Mouse (Mus musculus) MEL (cell line): ENCODE data around the gene Ncs1. TPM values are rescaled to one million over a fixed set of nuclear protein-coding genes. Genes with fewer than 3 reads are reported as not detected.

Experiments
- DNase-seq: peaks from one replicate; pipeline ENCODE4 v3.0.0; 2011; ENCODE audit warnings: low read depth, low spot score
- H3K27ac ChIP-seq: 2 replicates; pipeline ENCODE4 v1.5.1; 2012; ENCODE audit warnings: low read depth, mild to moderate bottlenecking, control low read depth, low read length, moderate library complexity; ENCODE audit not compliant: control insufficient read depth
- H3K27me3 ChIP-seq, 2 experiments: fragments of 150-350 bp in 1 of 2; sonication (generic) in 1 of 2; 2 replicates each; pipeline ENCODE4 v1.6.1; 2012; ENCODE audit warnings: low read length in 2 of 2, mild to moderate bottlenecking in 2 of 2, improper control_type of control experiment in 1 of 2, moderate library complexity in 1 of 2; ENCODE audit not compliant: insufficient read depth in 2 of 2, control insufficient read depth in 1 of 2
- H3K36me3 ChIP-seq, 2 experiments: 2 replicates each; pipeline ENCODE4 v1.6.1; 2012 to 2014; ENCODE audit warnings: low read length in 2 of 2, improper control_type of control experiment in 1 of 2, inconsistent platforms in 1 of 2, mild to moderate bottlenecking in 1 of 2; ENCODE audit not compliant: insufficient read depth in 2 of 2, control insufficient read depth in 1 of 2
- H3K4me1 ChIP-seq, 2 experiments: fragments of 150-350 bp in 1 of 2; sonication (generic) in 1 of 2; 2 replicates each; pipeline ENCODE4 v1.6.1; 2012; ENCODE audit warnings: low read length in 2 of 2, improper control_type of control experiment in 1 of 2, mild to moderate bottlenecking in 1 of 2; ENCODE audit not compliant: insufficient read depth in 2 of 2, control insufficient read depth in 1 of 2
- H3K4me3 ChIP-seq, 2 experiments: fragments of 150-350 bp in 1 of 2; sonication (generic) in 1 of 2; 2 replicates each; pipeline ENCODE4 v1.5.1; 2012; ENCODE audit warnings: low read depth in 2 of 2, low read length in 2 of 2, mild to moderate bottlenecking in 2 of 2, moderate library complexity in 2 of 2, control low read depth in 1 of 2, improper control_type of control experiment in 1 of 2; ENCODE audit not compliant: control insufficient read depth in 1 of 2, insufficient read depth in 1 of 2
- H3K79me2 ChIP-seq: 2 replicates; pipeline ENCODE4 v1.6.1; 2012; ENCODE audit warnings: mild to moderate bottlenecking, low read length, moderate library complexity; ENCODE audit not compliant: control insufficient read depth, poor library complexity, insufficient read depth
- H3K9ac ChIP-seq: 2 replicates; pipeline ENCODE4 v1.6.1; 2012; ENCODE audit warnings: low read depth, mild to moderate bottlenecking, control low read depth, low read length, moderate library complexity; ENCODE audit not compliant: control insufficient read depth, poor library complexity, severe bottlenecking
- H3K9me3 ChIP-seq: fragments of 150-350 bp; sonication (generic); replicated peaks from 2 replicates; pipeline ENCODE4 v1.6.1; 2012; ENCODE audit warnings: mild to moderate bottlenecking, low read length, improper control_type of control experiment, moderate library complexity; ENCODE audit not compliant: insufficient read depth
- BHLHE40 ChIP-seq: IDR thresholded peaks from 2 replicates; pipeline ENCODE4 v1.6.1; 2012; ENCODE audit warnings: low read depth, mild to moderate bottlenecking, inconsistent platforms, low read length, improper control_type of control experiment, borderline replicate concordance
- CHD1 ChIP-seq: IDR thresholded peaks from 2 replicates; pipeline ENCODE4 v1.6.1; 2012; ENCODE audit warnings: low read depth, mild to moderate bottlenecking, inconsistent platforms, low read length, improper control_type of control experiment
- CHD2 ChIP-seq: IDR thresholded peaks from 2 replicates; pipeline ENCODE4 v1.6.1; 2011; ENCODE audit warnings: low read length, improper control_type of control experiment
- CTCF ChIP-seq, 3 experiments: IDR thresholded peaks in 2 of 3; conservative IDR thresholded peaks in 1 of 3; 2 replicates each; pipeline ENCODE4 v1.5.1; 2011 to 2012; ENCODE audit warnings: low read length in 3 of 3, low read depth in 2 of 3, mild to moderate bottlenecking in 2 of 3, improper control_type of control experiment in 1 of 3, inconsistent platforms in 1 of 3, mixed read lengths in 1 of 3, moderate library complexity in 1 of 3; ENCODE audit not compliant: control insufficient read depth in 1 of 3, insufficient read depth in 1 of 3, poor library complexity in 1 of 3, severe bottlenecking in 1 of 3
- EP300 ChIP-seq, 2 experiments: IDR thresholded peaks; 2 replicates each; pipeline ENCODE4 v1.6.1; 2011; ENCODE audit warnings: improper control_type of control experiment in 2 of 2, low read length in 2 of 2, low read depth in 1 of 2, mild to moderate bottlenecking in 1 of 2
- ETS1 ChIP-seq: IDR thresholded peaks from 2 replicates; pipeline ENCODE4 v1.6.1; 2012; ENCODE audit warnings: low read depth, mild to moderate bottlenecking, inconsistent platforms, low read length, improper control_type of control experiment, moderate library complexity
- GABPA ChIP-seq: IDR thresholded peaks from 2 replicates; pipeline ENCODE4 v1.6.1; 2012; ENCODE audit warnings: low read depth, mild to moderate bottlenecking, inconsistent platforms, low read length, improper control_type of control experiment, moderate library complexity
- HCFC1 ChIP-seq: IDR thresholded peaks from 2 replicates; pipeline ENCODE4 v1.6.1; 2012; ENCODE audit warnings: low read depth, mild to moderate bottlenecking, inconsistent platforms, low read length, improper control_type of control experiment, moderate library complexity
- KAT2A ChIP-seq: conservative IDR thresholded peaks from 2 replicates; pipeline ENCODE4 v1.6.1; 2012; ENCODE audit warnings: low read depth, low read length, improper control_type of control experiment, inconsistent platforms
- MAFK ChIP-seq: IDR thresholded peaks from 2 replicates; pipeline ENCODE4 v1.6.1; 2011; ENCODE audit warnings: low read depth, mild to moderate bottlenecking, low read length, improper control_type of control experiment, borderline replicate concordance
- MAX ChIP-seq: IDR thresholded peaks from 2 replicates; pipeline ENCODE4 v1.6.1; 2011; ENCODE audit warnings: low read length, improper control_type of control experiment
- MAZ ChIP-seq: IDR thresholded peaks from 2 replicates; pipeline ENCODE4 v1.6.1; 2012; ENCODE audit warnings: low read depth, mild to moderate bottlenecking, inconsistent platforms, low read length, improper control_type of control experiment
- MEF2A ChIP-seq: IDR thresholded peaks from 2 replicates; pipeline ENCODE4 v1.6.1; 2014; ENCODE audit warnings: low read depth, mild to moderate bottlenecking, inconsistent platforms, low read length, improper control_type of control experiment; ENCODE audit not compliant: poor library complexity, insufficient replicate concordance, severe bottlenecking; ENCODE audit errors: extremely low read depth
- MXI1 ChIP-seq: IDR thresholded peaks from 2 replicates; pipeline ENCODE4 v1.6.1; 2011; ENCODE audit warnings: mild to moderate bottlenecking, low read depth, low read length, improper control_type of control experiment
- MYB ChIP-seq: IDR thresholded peaks from 2 replicates; pipeline ENCODE4 v1.6.1; 2011; ENCODE audit warnings: mild to moderate bottlenecking, low read depth, low read length, improper control_type of control experiment
- MYC ChIP-seq: IDR thresholded peaks from 2 replicates; pipeline ENCODE4 v1.6.1; 2011; ENCODE audit warnings: low read depth, mild to moderate bottlenecking, low read length, improper control_type of control experiment, moderate library complexity
- NELFE ChIP-seq: IDR thresholded peaks from 2 replicates; pipeline ENCODE4 v1.6.1; 2011; ENCODE audit warnings: low read depth, low read length, improper control_type of control experiment
- NRF1 ChIP-seq: IDR thresholded peaks from 2 replicates; pipeline ENCODE4 v1.6.1; 2014; ENCODE audit warnings: low read depth, mild to moderate bottlenecking, inconsistent platforms, low read length, improper control_type of control experiment, moderate library complexity; ENCODE audit not compliant: poor library complexity, insufficient read depth, severe bottlenecking
- POLR2A ChIP-seq, 2 experiments: IDR thresholded peaks; 2 replicates each; pipeline ENCODE4 v1.6.1; 2011 to 2012; ENCODE audit warnings: low read length in 2 of 2, mild to moderate bottlenecking in 2 of 2, control low read depth in 1 of 2, improper control_type of control experiment in 1 of 2, low read depth in 1 of 2, moderate library complexity in 1 of 2; ENCODE audit not compliant: control insufficient read depth in 1 of 2, insufficient read depth in 1 of 2, poor library complexity in 1 of 2
- RAD21 ChIP-seq: IDR thresholded peaks from 2 replicates; pipeline ENCODE4 v1.6.1; 2011; ENCODE audit warnings: mild to moderate bottlenecking, low read depth, low read length, improper control_type of control experiment
- RCOR1 ChIP-seq: IDR thresholded peaks from 2 replicates; pipeline ENCODE4 v1.6.1; 2012; ENCODE audit warnings: low read depth, mild to moderate bottlenecking, inconsistent platforms, low read length, improper control_type of control experiment
- UBTF ChIP-seq: IDR thresholded peaks from 2 replicates; pipeline ENCODE4 v1.6.1; 2012; ENCODE audit warnings: low read depth, mild to moderate bottlenecking, inconsistent platforms, low read length, improper control_type of control experiment, moderate library complexity, borderline replicate concordance; ENCODE audit not compliant: insufficient read depth
- USF2 ChIP-seq, 2 experiments: IDR thresholded peaks; 2 replicates each; pipeline ENCODE4 v1.6.1; 2011 to 2012; ENCODE audit warnings: improper control_type of control experiment in 2 of 2, low read length in 2 of 2, borderline replicate concordance in 1 of 2, inconsistent platforms in 1 of 2, low read depth in 1 of 2, mild to moderate bottlenecking in 1 of 2; ENCODE audit not compliant: insufficient read depth in 1 of 2
- ZNF384 ChIP-seq: IDR thresholded peaks from 2 replicates; pipeline ENCODE4 v1.6.1; 2012; ENCODE audit warnings: low read depth, mild to moderate bottlenecking, inconsistent platforms, low read length, improper control_type of control experiment
- polyA plus RNA-seq, 2 experiments: library from polyadenylated mRNA; stranded (reverse) in 1 of 2; unstranded in 1 of 2; fragments of >175 nt in 1 of 2; fragments of >200 nt in 1 of 2; gene quantifications; 2 replicates each; pipeline versions ENCODE4 v1.2.1 to v1.2.4; 2012; ENCODE audit warnings: low replicate concordance in 2 of 2, low read depth in 1 of 2; ENCODE audit not compliant: insufficient read length in 2 of 2, insufficient read depth in 1 of 2, missing spikeins in 1 of 2
- total RNA-seq: library from RNA; depleted of rRNA; stranded (reverse); fragments of 300-350 nt; gene quantifications from 2 replicates; pipeline ENCODE4 v1.2.3, GENCODE M21; 2012

Gene Ncs1
- total and polyA plus RNA-seq, 3 experiments = 14.5 to 17.6 TPM; not detected in 1

- Histone ChIP-seq H3K27ac (no peak overlapping the region), H3K79me2 (no peaks in the 10 kb centered on the region), H3K36me3 (no peaks in the 10 kb centered on the region), H3K9me3 (no peaks in the 10 kb centered on the region), H3K4me1 (no peaks in the 10 kb centered on the region), H3K4me3 (no peak overlapping the region), H3K9ac (no peak overlapping the region), H3K27me3 (peaks cover 11 to 13% of the 10 kb centered on the region in 2 experiments)
- TF ChIP-seq RCOR1 (no peak), POLR2A (IDR thresholded peaks at IDR 0.05; ENCODE audit: control insufficient read depth in 1 of 2, insufficient read depth in 1 of 2, low read depth in 1 of 2, low read length in 2 of 2, poor library complexity in 1 of 2) (no peak), UBTF (no peak)
- no peak for DNase-seq
These were observed 73.6 kb downstream of the Ncs1 start for GRCm38 (mm10) chr2:31319200-31319599.

GRCm38 (mm10) chr2:31327186-31327585, 81.6 kb downstream of the Ncs1 start:
- H3K79me2 ChIP-seq = no peaks in the 10 kb centered on the region
- no peak for DNase-seq
- TF ChIP-seq MAX (no peak), KAT2A (no peak), EP300 (IDR thresholded peaks at IDR 0.05; ENCODE audit: low read depth in 1 of 2, low read length in 2 of 2) (no peak), MXI1 (no peak), NRF1 (no peak), BHLHE40 (no peak), NELFE (no peak), GABPA (no peak), CHD2 (no peak), ZNF384 (no peak), CHD1 (no peak), MAZ (no peak)
- no peak overlapping the region for H3K4me3 ChIP-seq
- H3K9ac ChIP-seq = no peak overlapping the region
- peaks cover 2 to 13% of the 10 kb centered on the region in 2 experiments; a peak in 2 of 4 replicates for H3K27me3 ChIP-seq
- no peaks in the 10 kb centered on the region for H3K36me3 ChIP-seq
- H3K27ac ChIP-seq = no peak overlapping the region
- H3K4me1 ChIP-seq = no peaks in the 10 kb centered on the region
- no peaks in the 10 kb centered on the region for H3K9me3 ChIP-seq

GRCm38 (mm10) chr2:31337706-31338330, 92.2 kb downstream of the Ncs1 start:
- Histone ChIP-seq H3K27ac (no peak overlapping the region), H3K4me1 (no peaks in the 10 kb centered on the region), H3K27me3 (peaks cover 0 to 2% of the 10 kb centered on the region in 2 experiments; a peak in 2 of 4 replicates), H3K9me3 (no peaks in the 10 kb centered on the region), H3K4me3 (no peak overlapping the region), H3K36me3 (no peaks in the 10 kb centered on the region), H3K9ac (no peak overlapping the region)
- no peak for DNase-seq
- TF ChIP-seq MEF2A (no peak), HCFC1 (no peak), MAX (no peak), ZNF384 (no peak), KAT2A (no peak), USF2 (IDR thresholded peaks at IDR 0.05; ENCODE audit: borderline replicate concordance in 1 of 2, insufficient read depth in 1 of 2, low read depth in 1 of 2, low read length in 2 of 2) (no peak), MYC (no peak), MAZ (no peak), MXI1 (no peak), CTCF (IDR thresholded peaks at IDR 0.05 in 2 of 3, conservative IDR thresholded peaks at IDR 0.05 in 1 of 3; ENCODE audit: control insufficient read depth in 1 of 3, insufficient read depth in 1 of 3, low read depth in 2 of 3, low read length in 3 of 3, poor library complexity in 1 of 3, severe bottlenecking in 1 of 3) (no peak), CHD1 (no peak), ETS1 (no peak), MYB (no peak), RAD21 (no peak), MAFK (no peak), EP300 (IDR thresholded peaks at IDR 0.05; ENCODE audit: low read depth in 1 of 2, low read length in 2 of 2) (no peak), NELFE (no peak)
- TF ChIP-seq, all 39 proteins: peak for 0
- H3K79me2 ChIP-seq = no peaks in the 10 kb centered on the region
